Mouse (Mus musculus) CH12.LX (cell line): ENCODE measurements around the gene Phlpp2. TPM values are rescaled to one million over a fixed set of nuclear protein-coding genes. Genes with fewer than 3 reads are reported as not detected.

Experiments
- DNase-seq: peaks from one replicate; pipeline ENCODE4 v3.0.0-alpha.2; 2013; ENCODE audit errors: extremely low read depth
- H3K27ac ChIP-seq: 2 replicates; pipeline ENCODE4 v1.5.1; 2012; ENCODE audit warnings: low read depth, mild to moderate bottlenecking, control low read depth, moderate library complexity; ENCODE audit not compliant: insufficient read depth
- H3K27me3 ChIP-seq: replicated peaks from 2 replicates; pipeline ENCODE3; 2012; ENCODE audit warnings: inconsistent platforms
- H3K36me3 ChIP-seq, 2 experiments: replicated peaks in 1 of 2; 2 replicates each; pipeline versions ENCODE3 to v1.6.1; 2012; ENCODE audit warnings: inconsistent platforms in 1 of 2, low read length in 1 of 2, mild to moderate bottlenecking in 1 of 2, mixed read lengths in 1 of 2, moderate library complexity in 1 of 2; ENCODE audit not compliant: control insufficient read depth in 1 of 2, insufficient read depth in 1 of 2
- H3K4me1 ChIP-seq, 2 experiments: 2 replicates each; pipeline ENCODE4 v1.6.1; 2012; ENCODE audit warnings: inconsistent platforms in 1 of 2, moderate library complexity in 1 of 2; ENCODE audit not compliant: insufficient read depth in 2 of 2, control insufficient read depth in 1 of 2
- H3K4me2 ChIP-seq: 2 replicates; pipeline ENCODE4 v1.6.1; 2012; ENCODE audit warnings: low read depth, mild to moderate bottlenecking, control low read depth; ENCODE audit not compliant: poor library complexity, insufficient read depth, severe bottlenecking
- H3K4me3 ChIP-seq, 3 experiments: fragments of 150-350 bp in 1 of 3; sonication (generic) in 1 of 3; replicated peaks in 1 of 3; 2 replicates each; pipeline versions ENCODE3 to v1.5.1; 2011 to 2012; ENCODE audit warnings: low read depth in 2 of 3, low read length in 2 of 3, mild to moderate bottlenecking in 2 of 3, moderate library complexity in 2 of 3, control low read depth in 1 of 3, improper control_type of control experiment in 1 of 3, inconsistent platforms in 1 of 3, mixed read lengths in 1 of 3; ENCODE audit not compliant: poor library complexity in 1 of 3
- H3K79me2 ChIP-seq: replicated peaks from 2 replicates; pipeline ENCODE4 v1.6.1; 2012; ENCODE audit warnings: mild to moderate bottlenecking, moderate library complexity; ENCODE audit not compliant: control insufficient read depth, poor library complexity, insufficient read depth, severe bottlenecking; ENCODE audit errors: extremely low read depth
- H3K9ac ChIP-seq: 2 replicates; pipeline ENCODE4 v1.6.1; 2012; ENCODE audit warnings: low read depth, mild to moderate bottlenecking, control low read depth, moderate library complexity; ENCODE audit not compliant: insufficient read depth
- H3K9me3 ChIP-seq: replicated peaks from 2 replicates; pipeline ENCODE3; 2012; ENCODE audit warnings: low read length, inconsistent platforms, mixed read lengths
- BHLHE40 ChIP-seq: IDR thresholded peaks from 2 replicates; pipeline ENCODE4 v1.6.1; 2011; ENCODE audit warnings: mild to moderate bottlenecking, low read depth, low read length, improper control_type of control experiment
- CHD2 ChIP-seq: IDR thresholded peaks from 2 replicates; pipeline ENCODE4 v1.6.1; 2011; ENCODE audit warnings: low read length, improper control_type of control experiment
- E2F4 ChIP-seq: IDR thresholded peaks from 2 replicates; pipeline ENCODE4 v1.6.1; 2011; ENCODE audit warnings: low read depth, low read length, improper control_type of control experiment; ENCODE audit not compliant: insufficient replicate concordance
- HCFC1 ChIP-seq: IDR thresholded peaks from 2 replicates; pipeline ENCODE4 v1.6.1; 2012; ENCODE audit warnings: low read depth, mild to moderate bottlenecking, inconsistent platforms, low read length, improper control_type of control experiment
- IRF4 ChIP-seq: IDR thresholded peaks from 2 replicates; pipeline ENCODE4 v1.6.1; 2014; ENCODE audit warnings: low read depth, mild to moderate bottlenecking, inconsistent platforms, low read length, improper control_type of control experiment
- MAFK ChIP-seq: IDR thresholded peaks from 2 replicates; pipeline ENCODE4 v1.6.1; 2011; ENCODE audit warnings: low read length, improper control_type of control experiment; ENCODE audit not compliant: insufficient replicate concordance
- MAZ ChIP-seq: IDR thresholded peaks from 2 replicates; pipeline ENCODE4 v1.6.1; 2012; ENCODE audit warnings: low read depth, mild to moderate bottlenecking, inconsistent platforms, low read length, improper control_type of control experiment, moderate library complexity
- MXI1 ChIP-seq: IDR thresholded peaks from 2 replicates; pipeline ENCODE4 v1.6.1; 2011; ENCODE audit warnings: mild to moderate bottlenecking, low read depth, low read length, improper control_type of control experiment
- NRF1 ChIP-seq: IDR thresholded peaks from 2 replicates; pipeline ENCODE4 v1.6.1; 2014; ENCODE audit warnings: low read depth, mild to moderate bottlenecking, inconsistent platforms, low read length, improper control_type of control experiment, moderate library complexity
- PAX5 ChIP-seq: IDR thresholded peaks from 2 replicates; pipeline ENCODE4 v1.6.1; 2012; ENCODE audit warnings: low read length, inconsistent platforms, mixed read lengths
- POLR2A ChIP-seq: IDR thresholded peaks from 2 replicates; pipeline ENCODE4 v1.6.1; 2011; ENCODE audit warnings: low read depth, mild to moderate bottlenecking, improper control_type of control experiment, low read length
- POLR2AphosphoS2 ChIP-seq: IDR thresholded peaks from 2 replicates; pipeline ENCODE4 v1.6.1; 2011; ENCODE audit warnings: low read depth, low read length, improper control_type of control experiment
- UBTF ChIP-seq: IDR thresholded peaks from 2 replicates; pipeline ENCODE4 v1.6.1; 2012; ENCODE audit warnings: low read depth, mild to moderate bottlenecking, inconsistent platforms, low read length, improper control_type of control experiment, moderate library complexity
- USF1 ChIP-seq: IDR thresholded peaks from 2 replicates; pipeline ENCODE4 v1.6.1; 2014; ENCODE audit warnings: low read depth, mild to moderate bottlenecking, inconsistent platforms, low read length, improper control_type of control experiment
- USF2 ChIP-seq: conservative IDR thresholded peaks from 2 replicates; pipeline ENCODE4 v1.6.1; 2011; ENCODE audit warnings: low read depth, low read length, improper control_type of control experiment
- ZKSCAN1 ChIP-seq: IDR thresholded peaks from 2 replicates; pipeline ENCODE4 v1.6.1; 2012; ENCODE audit warnings: low read depth, inconsistent platforms, low read length, improper control_type of control experiment, borderline replicate concordance
- ZNF384 ChIP-seq: IDR thresholded peaks from 2 replicates; pipeline ENCODE4 v1.6.1; 2012; ENCODE audit warnings: low read depth, low read length, improper control_type of control experiment, inconsistent platforms
- dilution Hi-C: fragments of 300-500 bp; cut with MboI; formaldehyde crosslinking; loops from 2 replicates; pipeline ENCODE4 v1.14.3; 2020; ENCODE audit warnings: low sequenced_read_pairs; ENCODE audit not compliant: extremely low pct_unique_long_range_greater_than_20kb, extremely low pct_ligation_motif_present
- in situ Hi-C: fragments of 300-500 bp; cut with MboI; formaldehyde crosslinking; loops from 3 replicates; pipeline ENCODE4 v1.14.3; 2019; ENCODE audit warnings: low sequenced_read_pairs, low pct_ligation_motif_present, low pct_unique_long_range_greater_than_20kb, mixed read lengths
- polyA plus RNA-seq: library from polyadenylated mRNA; unstranded; fragments of >175 nt; gene quantifications from 2 replicates; pipeline ENCODE4 v1.2.1, GENCODE M21; 2012; ENCODE audit warnings: low read depth; ENCODE audit not compliant: insufficient read length
- total RNA-seq, 2 experiments: library from RNA; depleted of rRNA; stranded (reverse); fragments of 300-350 nt in 1 of 2; fragments of >200 nt in 1 of 2; gene quantifications; 2 replicates each; pipeline ENCODE4 v1.2.3; 2012 to 2014

The Phlpp2 gene
- total and polyA plus RNA-seq, 3 experiments: 3.1 to 9.2 (median 3.5) TPM

DNA sequence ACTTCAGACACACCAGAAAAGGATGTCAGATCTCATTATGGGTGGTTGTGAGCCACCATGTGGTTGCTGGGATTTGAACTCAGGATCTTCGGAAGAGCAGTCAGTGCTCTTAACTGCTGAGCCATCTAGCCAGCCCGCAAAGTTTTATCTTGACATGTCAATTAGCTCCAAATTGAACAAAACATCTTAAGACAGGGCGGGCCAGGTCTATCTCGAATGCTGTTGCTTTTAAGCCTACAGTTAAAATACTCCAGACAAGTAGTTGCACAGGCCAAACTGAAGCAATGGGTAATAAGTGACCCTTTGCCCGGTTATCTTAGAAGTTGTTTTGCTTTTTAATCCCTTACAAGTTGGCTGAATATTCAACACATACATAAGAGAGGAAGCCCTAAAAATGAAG lies 1.7 kb upstream of the Phlpp2 start:
- DNase-seq: no peak
- Histone ChIP-seq H3K27ac (no peak overlapping the region), H3K4me1 (peaks cover 2 to 45% of the 10 kb centered on the region in 2 experiments; a peak in 3 of 4 replicates), H3K36me3 (peaks cover 2 to 18% of the 10 kb centered on the region in 2 experiments), H3K79me2 (no peaks in the 10 kb centered on the region), H3K9me3 (no peaks in the 10 kb centered on the region), H3K9ac (no peak overlapping the region), H3K4me3 (no peak overlapping the region), H3K27me3 (no peaks in the 10 kb centered on the region), H3K4me2 (no peak overlapping the region)
- dilution Hi-C loops: no loop called here
- in situ Hi-C loops: loop anchor here (5.0 kb wide), 1 partner anchor 36 kb away; no protein-coding TSS in a partner anchor
- TF ChIP-seq PAX5 (no peak), USF1 (no peak), HCFC1 (no peak), USF2 (no peak), MXI1 (no peak), MAFK (no peak), CHD2 (no peak), ZNF384 (no peak), NRF1 (no peak), MAZ (no peak), IRF4 (no peak), BHLHE40 (no peak), E2F4 (no peak), ZKSCAN1 (no peak), POLR2A (no peak), UBTF (no peak), POLR2AphosphoS2 (no peak)
- TF ChIP-seq, all 38 proteins: peak for 0

- dilution Hi-C loops: no loop called here
- H3K9me3 ChIP-seq: no peaks in the 10 kb centered on the region
- peak overlapping the region; percentile 75 for H3K9ac ChIP-seq
- peak; percentile 23 for DNase-seq
- peaks cover 0 to 20% of the 10 kb centered on the region in 2 experiments for H3K36me3 ChIP-seq
- TF ChIP-seq UBTF (peak; percentile 52; the same call in 1 of the 2 replicates), HCFC1 (0 out of 2 replicates have a peak, but pooled peaks have one; percentile 23), PAX5 (no peak), USF2 (no peak), NRF1 (0 out of 2 replicates have a peak, but pooled peaks have one; percentile 16), BHLHE40 (no peak)
- TF ChIP-seq, all 38 proteins: peak for 3
- no peak overlapping the region for H3K27ac ChIP-seq
- peak overlapping the region; percentile 56 for H3K4me2 ChIP-seq
- no peaks in the 10 kb centered on the region for H3K27me3 ChIP-seq
- H3K4me1 ChIP-seq: peaks cover 2 to 37% of the 10 kb centered on the region in 2 experiments; a peak in 2 of 4 replicates
- peak overlapping the region; percentile 63 to 93 (median 80) for H3K4me3 ChIP-seq
- in situ Hi-C loops: loop anchor here (5.0 kb wide), 1 partner anchor 33 kb away; no protein-coding TSS in a partner anchor
- H3K79me2 ChIP-seq: no peaks in the 10 kb centered on the region
These were observed 479 bp downstream of the Phlpp2 start for GRCm38 (mm10) chr8:109868680-109869361.
